Mouse (Mus musculus) embryonic facial prominence, embryonic 12.5 days (tissue): ENCODE results near the gene Gpnmb. TPM values are rescaled to one million over a fixed set of nuclear protein-coding genes. Genes with fewer than 3 reads are reported as not detected.

Experiments
- polyA plus RNA-seq: library from polyadenylated mRNA; unstranded; fragments of >200 nt; fragmentation: Nextera tagmentation; extraction: Ambion mirVana; gene quantifications from 2 replicates; pipeline ENCODE4 v1.2.1, GENCODE M21; 2016

The Gpnmb gene
- polyA plus RNA-seq, 1 experiment from 2014 or later: 5.2 TPM

Other genes starting within 250 kb of the Gpnmb start
- gene Tmem176a, start 195.6 kb upstream of the Gpnmb start, polyA plus RNA-seq: 44.0 and 45.1 TPM in 2 replicates
- 158 and 161 TPM in 2 replicates for gene Tmem176b, start 195.1 kb upstream of the Gpnmb start, polyA plus RNA-seq
- gene Aoc1, start 163.7 kb upstream of the Gpnmb start, polyA plus RNA-seq: not detected in 2 replicates
- not detected in 2 replicates for gene 1600015I10Rik, start 106.7 kb upstream of the Gpnmb start, polyA plus RNA-seq
- gene Doxl2, start 61.6 kb upstream of the Gpnmb start, polyA plus RNA-seq: not detected in 2 replicates
- gene Svs1, start 49.7 kb upstream of the Gpnmb start, polyA plus RNA-seq: not detected in 2 replicates
- 72.8 and 76.9 TPM in 2 replicates for gene Malsu1, start 37.2 kb downstream of the Gpnmb start, polyA plus RNA-seq
- gene Igf2bp3, start 178.4 kb downstream of the Gpnmb start, polyA plus RNA-seq: 109 TPM in 2 replicates
- 138 and 147 TPM in 2 replicates for gene Tra2a, start 227.5 kb downstream of the Gpnmb start, polyA plus RNA-seq